Mouse (Mus musculus): ENCODE results near the gene Sept9.
A peak's percentile ranks its signal among the peaks of the same experiment; 100 is the strongest.
"Not testable (repeated sequence)": the region's sequence is repeated elsewhere in the genome, so short reads cannot be mapped to it uniquely, and the experiment has no call there.

The Sept9 gene

GRCm38 (mm10) chr11:117325131-117325467 lies 125.6 kb downstream of the Sept9 start:
- no peak for DNase-seq (ENCODE audit: low read depth, low spot score)

- no peak for DNase-seq (ENCODE audit: low read depth, low spot score)
Observed at GRCm38 (mm10) chr11:117325468-117326139, 126.1 kb downstream of the Sept9 start.

- no peak for DNase-seq (ENCODE audit: low read depth, low spot score)
Observed at GRCm38 (mm10) chr11:117326140-117326725, 126.8 kb downstream of the Sept9 start.

GRCm38 (mm10) chr11:117326867-117327600 lies 127.6 kb downstream of the Sept9 start:
- DNase-seq (ENCODE audit: low read depth, low spot score) = no peak

- DNase-seq (ENCODE audit: low read depth, low spot score) = no peak
Observed at GRCm38 (mm10) chr11:117327633-117328032, 128.2 kb downstream of the Sept9 start.

- no peak for DNase-seq (ENCODE audit: low read depth, low spot score)
Observed at GRCm38 (mm10) chr11:117330076-117330950, 130.9 kb downstream of the Sept9 start.

GRCm38 (mm10) chr11:117330951-117331254 lies 131.4 kb downstream of the Sept9 start:
- no peak for DNase-seq (ENCODE audit: low read depth, low spot score)

GRCm38 (mm10) chr11:117331361-117332241 lies 132.1 kb downstream of the Sept9 start:
- no peak for DNase-seq (ENCODE audit: low read depth, low spot score)

GRCm38 (mm10) chr11:117332242-117333149 lies 133.0 kb downstream of the Sept9 start:
- DNase-seq (ENCODE audit: low read depth, low spot score) = peak; percentile 60

- no peak for DNase-seq (ENCODE audit: low read depth, low spot score)
Observed at GRCm38 (mm10) chr11:117333150-117333715, 133.8 kb downstream of the Sept9 start.

- DNase-seq (ENCODE audit: low read depth, low spot score) = no peak
Observed at GRCm38 (mm10) chr11:117334101-117334500, 134.6 kb downstream of the Sept9 start.

GRCm38 (mm10) chr11:117335146-117335545 lies 135.7 kb downstream of the Sept9 start:
- DNase-seq (ENCODE audit: low read depth, low spot score) = no peak

- DNase-seq (ENCODE audit: low read depth, low spot score) = no peak
Observed at GRCm38 (mm10) chr11:117336081-117336788, 136.8 kb downstream of the Sept9 start.

GRCm38 (mm10) chr11:117337749-117338148 lies 138.3 kb downstream of the Sept9 start:
- DNase-seq (ENCODE audit: low read depth, low spot score) = no peak

GRCm38 (mm10) chr11:117338503-117338902 lies 139.0 kb downstream of the Sept9 start:
- no peak for DNase-seq (ENCODE audit: low read depth, low spot score)

GRCm38 (mm10) chr11:117339050-117339449 lies 139.6 kb downstream of the Sept9 start:
- DNase-seq (ENCODE audit: low read depth, low spot score) = no peak

- no peak for DNase-seq (ENCODE audit: low read depth, low spot score)
Observed at GRCm38 (mm10) chr11:117341218-117341617, 141.8 kb downstream of the Sept9 start.

- DNase-seq (ENCODE audit: low read depth, low spot score) = no peak
Observed at GRCm38 (mm10) chr11:117342076-117342475, 142.6 kb downstream of the Sept9 start.

- not testable (repeated sequence) for DNase-seq (ENCODE audit: low read depth, low spot score)
Observed at GRCm38 (mm10) chr11:117342490-117342889, 143.0 kb downstream of the Sept9 start.

Measured in retina, postnatal 7 days (tissue).